Mouse (Mus musculus) CD4-positive naive resting alpha-beta T cell, adult 57 days (primary cell): ENCODE results near the gene Atp6v1g2. TPM values are rescaled to one million over a fixed set of nuclear protein-coding genes. Genes with fewer than 3 reads are reported as not detected.

Source experiments
- total RNA-seq: library from RNA; stranded (reverse); gene quantifications from one replicate; pipeline ENCODE4 v1.2.4, GENCODE M21; 2023

Atp6v1g2 gene
- total RNA-seq, result 1.6 TPM

DNA sequence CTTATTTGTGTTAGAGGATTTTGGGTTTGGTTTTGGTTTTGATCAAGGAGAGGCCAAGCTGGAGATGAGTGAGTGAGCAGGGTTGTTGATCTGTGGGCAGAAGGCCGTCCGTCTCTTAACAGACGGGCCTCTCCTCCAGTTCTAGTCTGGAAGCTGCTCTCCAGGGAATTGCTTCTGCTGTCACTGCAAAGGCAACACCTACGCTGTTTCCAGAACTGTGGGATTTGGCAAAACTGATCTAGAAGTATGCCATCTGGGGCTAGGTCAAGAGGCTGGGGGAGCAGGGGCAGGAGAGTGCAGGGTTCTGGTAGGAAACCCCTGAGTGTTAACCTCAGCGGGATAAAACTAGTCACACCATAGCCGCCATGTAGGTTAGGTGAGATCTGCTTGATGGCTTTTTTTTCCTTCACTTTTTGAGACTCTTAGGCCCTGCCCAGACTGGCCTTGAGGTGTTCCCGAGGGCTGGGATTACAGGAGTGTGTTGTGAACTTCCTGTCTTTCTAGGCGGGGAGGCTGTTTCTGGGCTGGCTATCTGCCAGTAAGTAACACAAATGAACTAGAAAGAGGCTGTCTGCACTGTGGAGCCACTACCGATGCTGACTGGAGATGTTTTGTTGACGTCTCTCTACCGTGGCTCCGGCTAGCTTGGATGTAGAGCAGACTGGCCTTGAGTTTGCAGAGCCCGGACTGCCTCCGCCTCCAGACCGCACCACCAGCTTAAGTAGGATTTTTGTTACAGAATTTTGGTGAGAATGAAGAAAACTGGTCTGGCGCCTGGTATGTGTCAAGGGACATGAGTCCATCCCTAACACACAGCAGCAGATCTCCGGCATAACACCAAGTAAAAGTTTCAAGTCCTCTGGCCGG, at the start of gene Atp6v1g2:
Atp6v1g2 (plus strand) TSS at position 547 of the 867 bp plus-strand sequence.

DNA sequence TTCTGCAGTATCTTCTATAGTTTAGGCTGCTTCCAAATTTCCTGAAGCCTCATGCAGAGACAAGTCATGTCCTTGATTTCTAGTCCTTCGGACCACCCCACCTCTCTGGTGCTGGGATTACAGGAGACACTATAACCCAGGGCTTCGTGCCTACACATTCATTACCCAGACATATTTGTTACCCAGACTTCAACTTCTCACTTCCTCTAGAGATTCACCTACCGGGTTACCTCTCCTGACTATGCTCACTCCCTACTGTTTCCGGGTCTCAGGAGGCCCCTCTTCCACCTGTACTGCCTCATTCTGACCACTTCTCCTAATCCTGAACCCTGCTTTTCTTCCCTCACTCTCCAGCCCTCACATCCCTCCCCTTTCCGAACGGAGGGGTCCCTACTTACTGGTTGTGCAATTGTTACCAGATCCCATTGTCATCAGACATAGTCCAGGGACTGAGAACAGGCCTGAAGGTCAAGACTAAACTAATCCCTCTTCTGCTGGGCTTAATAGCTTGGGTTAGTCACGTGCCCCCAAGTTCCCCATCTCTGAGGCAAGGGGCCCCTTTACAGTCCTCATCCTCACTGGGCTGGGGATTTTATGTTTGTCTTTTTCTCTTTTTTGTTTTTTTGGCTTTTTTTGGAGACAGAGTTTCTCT, 45.4 kb upstream of the Atp6v1g2 start, which contains the start of gene Lst1:
Lst1 (minus strand) TSS at position 481 of the 652 bp plus-strand sequence.

DNA sequence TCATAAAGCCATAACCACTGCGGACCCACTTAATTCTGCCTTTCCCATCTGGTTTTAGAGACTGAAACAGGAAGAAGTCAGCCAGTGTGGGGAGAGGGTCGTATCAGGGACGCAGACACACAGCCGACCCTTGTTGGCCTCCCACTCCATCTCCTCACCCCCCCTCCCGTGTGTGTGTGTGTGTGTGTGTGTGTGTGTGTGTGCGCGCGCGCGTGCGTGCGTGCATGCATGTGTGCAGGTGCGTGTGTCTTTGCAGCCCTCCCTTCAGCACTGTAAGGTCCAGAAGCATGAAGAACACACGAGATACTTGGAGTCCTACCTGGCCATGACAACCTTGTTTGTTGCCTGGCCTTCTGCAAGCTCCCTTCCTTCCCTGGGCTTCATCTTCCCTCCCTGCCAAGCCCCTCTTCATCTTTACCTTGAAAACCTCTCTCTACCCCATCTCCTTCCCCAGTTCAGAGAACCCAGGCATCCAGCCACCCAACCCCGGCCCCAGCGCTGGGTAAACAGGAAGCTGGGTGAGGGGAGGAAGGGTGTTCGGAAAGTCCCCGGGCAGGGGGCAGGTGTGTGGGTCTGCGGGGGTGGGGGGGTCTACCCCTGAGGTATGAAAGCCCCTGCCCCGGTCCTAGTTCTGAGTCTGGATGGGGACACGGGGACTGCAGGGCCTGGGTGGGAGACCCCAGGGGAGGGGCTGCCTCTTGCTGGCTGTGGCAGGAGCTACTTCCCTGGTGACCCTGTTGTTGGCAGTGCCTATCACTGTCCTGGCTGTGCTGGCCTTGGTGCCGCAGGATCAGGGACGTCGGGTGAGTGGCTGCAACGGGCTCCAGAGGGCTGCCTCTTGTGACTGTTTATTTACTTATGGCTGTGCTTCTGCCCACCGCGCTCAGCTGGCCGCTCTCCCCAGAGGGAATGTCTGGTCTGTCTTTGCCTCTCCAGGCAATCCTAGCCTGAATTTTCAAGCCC, 39.3 kb upstream of the Atp6v1g2 start, which contains the start of gene Ltb:
Ltb (plus strand) TSS at position 559 of the 963 bp plus-strand sequence.

DNA sequence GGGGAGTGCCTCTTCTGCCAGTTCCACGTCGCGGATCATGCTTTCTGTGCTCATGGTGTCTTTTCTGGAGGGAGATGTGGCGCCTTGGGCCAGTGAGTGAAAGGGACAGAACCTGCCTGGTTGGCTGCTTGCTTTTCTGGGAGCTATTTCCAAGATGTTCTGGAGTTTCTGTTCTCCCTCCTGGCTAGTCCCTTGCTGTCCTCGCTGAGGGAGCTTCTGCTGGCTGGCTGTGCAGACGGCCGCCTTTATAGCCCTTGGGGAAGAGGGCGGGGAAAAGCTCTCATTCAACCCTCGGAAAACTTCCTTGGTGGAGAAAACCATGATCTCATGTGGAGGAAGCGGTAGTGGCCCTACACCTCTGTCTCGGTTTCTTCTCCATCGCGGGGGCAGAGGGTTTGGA, 31.7 kb upstream of the Atp6v1g2 start, which contains the start of gene Tnf:
Tnf (minus strand) TSS at position 221 of the 400 bp plus-strand sequence.

DNA sequence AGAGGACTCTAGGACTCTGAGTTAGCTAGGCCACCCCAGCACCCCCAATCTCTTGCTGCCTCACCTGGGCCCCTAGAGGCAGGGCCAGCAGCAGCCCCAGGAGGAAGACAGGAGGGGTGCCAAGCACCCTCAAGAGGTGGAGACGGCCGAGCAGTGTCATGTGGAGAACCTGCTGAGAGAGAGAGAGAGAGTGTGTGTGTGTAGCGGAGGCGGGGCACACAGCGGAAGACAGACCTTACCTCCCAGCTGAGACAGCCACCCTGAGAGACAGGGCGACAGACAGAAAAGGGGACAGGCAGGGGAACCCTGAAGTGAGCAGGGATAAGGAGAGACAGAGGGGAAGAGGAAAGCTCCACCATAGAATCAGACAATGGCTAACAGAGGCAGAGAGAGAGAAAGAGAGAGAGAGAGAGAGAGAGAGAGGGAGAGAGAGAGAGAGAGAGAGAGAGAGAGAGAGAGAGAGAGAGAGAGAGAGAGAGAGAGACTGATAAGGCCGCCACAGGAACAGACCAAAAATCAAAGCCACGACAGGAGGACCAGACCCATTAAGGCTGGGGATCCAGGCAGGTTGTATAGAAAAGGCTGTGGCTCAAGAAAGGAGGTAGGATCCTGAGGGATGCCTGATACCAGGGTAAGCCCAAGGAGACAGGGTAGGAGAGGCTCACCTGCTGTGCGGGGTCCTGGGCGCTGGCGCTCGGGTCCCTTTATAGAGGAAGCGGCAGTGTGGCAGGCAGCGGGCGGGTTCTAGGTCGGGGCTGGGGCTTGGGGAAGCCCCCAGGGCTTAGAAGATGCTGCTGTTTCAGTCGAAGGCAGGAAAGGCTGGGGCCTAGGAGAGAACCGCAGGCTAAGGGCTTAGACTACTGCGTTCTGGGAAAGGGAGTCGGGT, 28.7 kb upstream of the Atp6v1g2 start, which contains the start of gene Lta:
Lta (minus strand) TSS at position 858 of the 886 bp plus-strand sequence.

DNA sequence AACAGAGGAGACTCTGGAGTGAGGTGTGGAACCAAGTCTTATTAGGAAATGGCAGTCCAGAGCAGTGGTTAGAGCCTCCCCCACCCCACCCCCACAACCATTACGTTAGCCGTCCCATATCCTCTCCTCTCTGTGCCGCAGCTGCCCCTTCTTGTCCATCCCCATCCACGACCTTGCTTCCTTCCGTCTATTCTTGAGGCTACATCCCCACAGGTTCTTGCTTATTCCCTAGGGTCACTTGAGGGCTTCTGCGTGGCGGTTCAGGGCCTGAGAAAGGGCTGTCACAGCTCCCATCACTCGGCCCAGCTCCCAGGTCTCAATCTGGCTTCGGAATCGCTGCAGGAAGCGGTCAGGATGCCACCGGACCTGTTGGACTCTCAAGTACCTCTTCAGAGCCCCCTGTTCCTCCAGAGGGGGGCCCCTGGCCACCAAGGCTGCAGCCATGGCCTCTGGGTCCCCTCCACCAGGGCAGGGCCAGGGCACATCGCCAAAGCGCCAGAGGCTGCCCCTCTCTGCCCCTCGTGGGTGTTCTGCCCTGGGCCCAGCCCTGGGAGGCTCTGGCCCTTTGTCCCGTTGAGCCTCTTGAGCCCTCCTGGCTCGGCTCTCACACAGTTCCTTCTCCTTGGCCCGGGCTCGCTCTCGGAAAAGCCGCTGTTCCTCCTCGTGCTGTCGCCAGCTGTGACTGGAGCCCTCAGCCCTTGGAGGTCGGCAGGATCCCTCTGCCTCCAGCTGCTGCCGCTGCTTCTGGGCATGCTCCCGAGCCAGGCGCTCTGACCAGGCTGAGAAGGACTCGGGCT, 13.1 kb upstream of the Atp6v1g2 start, which contains the start of gene Gm16181:
Gm16181 (plus strand) TSS at position 679 of the 797 bp plus-strand sequence.

DNA sequence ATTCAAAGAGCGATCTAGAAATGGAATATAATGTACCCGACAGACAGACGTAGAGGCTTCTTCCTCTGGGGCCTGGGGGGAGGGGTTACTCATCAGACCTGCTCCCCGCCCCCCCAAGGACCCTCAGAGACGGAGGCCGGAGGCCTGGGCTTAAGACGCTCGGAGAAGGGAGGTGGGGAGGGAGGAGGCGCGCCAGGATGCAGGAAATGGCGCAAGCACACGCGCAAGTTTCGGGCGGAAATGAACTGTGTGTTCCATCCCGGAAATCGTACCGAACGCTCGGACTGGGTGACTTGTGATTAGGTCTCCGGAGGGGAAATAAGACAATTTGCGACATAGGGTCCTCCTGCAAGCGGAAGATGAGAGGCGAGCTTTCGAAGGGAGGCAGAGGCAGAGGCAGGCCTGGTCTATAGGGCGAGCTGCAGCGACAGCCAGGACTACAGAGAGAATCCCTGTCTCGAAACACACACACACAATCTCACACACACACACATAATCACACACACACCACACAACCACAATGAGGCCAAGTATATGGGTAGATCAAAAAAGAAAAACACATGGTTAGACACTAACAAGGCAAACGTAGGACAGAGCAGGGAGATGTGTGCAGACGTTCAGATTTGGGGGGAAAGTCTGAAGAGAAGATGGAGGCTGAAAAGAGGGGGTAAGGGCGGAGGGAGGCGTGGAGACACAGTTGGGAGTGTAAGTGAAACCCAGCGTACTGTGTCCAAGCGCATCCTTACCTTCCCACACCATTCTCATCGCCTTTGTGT, 2.3 kb downstream of the Atp6v1g2 start, which contains the start of gene Nfkbil1:
Nfkbil1 (minus strand) TSS at position 179 of the 776 bp plus-strand sequence.

DNA sequence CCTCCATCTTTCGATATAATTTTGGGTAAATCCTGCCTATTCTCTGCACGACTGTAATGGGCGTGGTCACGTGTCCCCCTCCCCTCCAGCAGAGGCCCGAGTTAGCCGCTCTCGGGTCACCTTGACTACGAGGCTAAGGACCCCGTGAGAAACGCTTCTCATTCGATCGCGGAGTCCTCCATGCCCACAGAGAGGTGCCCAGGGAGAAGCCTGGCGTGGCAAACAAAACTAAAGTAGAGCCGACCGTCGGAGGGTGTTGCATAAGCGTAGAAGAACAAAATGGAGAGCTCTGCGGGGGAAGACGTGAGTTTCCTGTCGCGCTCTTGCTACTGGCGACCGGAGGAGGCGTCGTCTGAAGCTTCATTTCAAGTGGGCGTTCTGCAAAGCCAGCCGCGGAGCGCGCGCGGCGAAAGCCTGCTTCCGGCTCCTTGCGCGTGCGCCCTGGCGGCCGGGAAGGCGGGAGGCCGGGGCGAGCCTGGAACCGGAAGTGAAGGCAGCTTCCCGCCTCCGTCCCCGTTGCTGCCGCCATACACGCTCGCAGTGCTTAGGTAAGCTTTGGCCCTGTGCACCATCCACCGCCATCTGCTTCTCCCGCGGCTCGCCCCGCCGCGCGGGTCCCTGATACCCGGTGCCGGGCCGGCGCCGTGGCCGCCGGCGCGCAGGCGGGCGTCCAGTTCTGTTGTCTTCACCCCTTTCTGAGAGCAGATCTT, 8.0 kb downstream of the Atp6v1g2 start, which contains the start of gene Ddx39b:
Ddx39b (plus strand) TSS at position 442 of the 710 bp plus-strand sequence.

DNA sequence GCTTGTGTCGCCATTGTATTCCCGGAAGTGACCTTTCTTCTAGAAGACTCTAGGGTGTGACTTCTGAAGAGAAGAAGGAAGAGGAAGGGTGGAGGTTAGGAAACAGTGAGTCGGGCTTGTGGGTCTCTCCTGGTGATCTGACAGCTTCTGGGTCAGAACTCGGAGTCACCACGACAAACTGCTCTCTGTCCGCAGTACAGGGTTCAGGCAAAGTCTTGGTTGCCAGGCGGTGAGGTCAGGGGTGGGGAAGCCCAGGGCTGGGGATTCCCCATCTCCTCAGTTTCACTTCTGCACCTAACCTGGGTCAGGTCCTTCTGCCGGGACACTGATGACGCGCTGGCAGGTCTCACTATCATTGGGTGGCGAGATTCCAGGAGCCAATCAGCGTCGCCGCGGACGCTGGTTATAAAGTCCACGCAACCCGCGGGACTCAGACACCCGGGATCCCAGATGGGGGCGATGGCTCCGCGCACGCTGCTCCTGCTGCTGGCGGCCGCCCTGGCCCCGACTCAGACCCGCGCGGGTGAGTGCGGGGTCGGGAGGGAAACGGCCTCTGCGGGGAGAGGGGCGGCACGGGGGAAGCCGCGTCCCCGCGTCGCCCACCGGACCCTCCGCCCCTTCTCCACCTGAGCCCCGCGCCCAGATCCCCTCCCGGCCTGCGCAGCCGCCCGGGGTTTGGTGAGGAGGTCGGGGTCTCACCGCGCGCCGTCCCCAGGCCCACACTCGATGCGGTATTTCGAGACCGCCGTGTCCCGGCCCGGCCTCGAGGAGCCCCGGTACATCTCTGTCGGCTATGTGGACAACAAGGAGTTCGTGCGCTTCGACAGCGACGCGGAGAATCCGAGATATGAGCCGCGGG, 29.4 kb downstream of the Atp6v1g2 start, which contains the start of gene H2-D1:
H2-D1 (plus strand) TSS at position 67 of the 859 bp plus-strand sequence.

Other genes with a start within 250 kb of the Atp6v1g2 start
- 84.6 TPM for gene Vars, start 232.7 kb upstream of the Atp6v1g2 start, total RNA-seq
- gene Vwa7, start 217.1 kb upstream of the Atp6v1g2 start, total RNA-seq, result 0.21 TPM
- not detected for gene Sapcd1, start 205.6 kb upstream of the Atp6v1g2 start, total RNA-seq
- gene Msh5, start 186.9 kb upstream of the Atp6v1g2 start, total RNA-seq, result 3.9 TPM
- gene Clic1, start 183.7 kb upstream of the Atp6v1g2 start, total RNA-seq, result 157 TPM
- 2.5 TPM for gene Ddah2, start 174.6 kb upstream of the Atp6v1g2 start, total RNA-seq
- not detected for gene Ly6g6c, start 168.3 kb upstream of the Atp6v1g2 start, total RNA-seq
- 0.27 TPM for gene Mpig6b, start 167.5 kb upstream of the Atp6v1g2 start, total RNA-seq
- gene Ly6g6e, start 156.8 kb upstream of the Atp6v1g2 start, total RNA-seq, result not detected
- gene Ly6g6d, start 155.6 kb upstream of the Atp6v1g2 start, total RNA-seq, result not detected
- not detected for gene Ly6g6f, start 148.1 kb upstream of the Atp6v1g2 start, total RNA-seq
- gene Abhd16a, start 144.4 kb upstream of the Atp6v1g2 start, total RNA-seq, result 69.9 TPM
- not detected for gene Ly6g5c, start 125.4 kb upstream of the Atp6v1g2 start, total RNA-seq
- 0.83 TPM for gene Ly6g5b, start 118.2 kb upstream of the Atp6v1g2 start, total RNA-seq
- 27.0 TPM for gene Gpank1, start 112.2 kb upstream of the Atp6v1g2 start, total RNA-seq
- gene Csnk2b, start 111.6 kb upstream of the Atp6v1g2 start, total RNA-seq, result 141 TPM
- gene D17H6S53E, start 107.3 kb upstream of the Atp6v1g2 start, total RNA-seq, result 20.6 TPM
- gene Apom, start 101.6 kb upstream of the Atp6v1g2 start, total RNA-seq, result not detected
- gene Bag6, start 98.5 kb upstream of the Atp6v1g2 start, total RNA-seq, result 438 TPM
- 294 TPM for gene Prrc2a, start 68.8 kb upstream of the Atp6v1g2 start, total RNA-seq
- gene Aif1, start 57.6 kb upstream of the Atp6v1g2 start, total RNA-seq, result 3.0 TPM
- 14.3 TPM for gene Lst1, start 45.2 kb upstream of the Atp6v1g2 start, total RNA-seq
- 538 TPM for gene Ltb, start 39.2 kb upstream of the Atp6v1g2 start, total RNA-seq
- 18.7 TPM for gene Tnf, start 31.7 kb upstream of the Atp6v1g2 start, total RNA-seq
- 15.2 TPM for gene Lta, start 28.3 kb upstream of the Atp6v1g2 start, total RNA-seq
- not detected for gene Gm16181, start 12.8 kb upstream of the Atp6v1g2 start, total RNA-seq
- 10.8 TPM for gene Nfkbil1, start 2.1 kb downstream of the Atp6v1g2 start, total RNA-seq
- gene Ddx39b, start 8.1 kb downstream of the Atp6v1g2 start, total RNA-seq, result 474 TPM
- 2,421 TPM for gene H2-D1, start 29.1 kb downstream of the Atp6v1g2 start, total RNA-seq
- gene H2-Q1, start 86.7 kb downstream of the Atp6v1g2 start, total RNA-seq, result 14.8 TPM
- 16.7 TPM for gene H2-Q2, start 108.6 kb downstream of the Atp6v1g2 start, total RNA-seq
- gene H2-Q4, start 146.0 kb downstream of the Atp6v1g2 start, total RNA-seq, result 511 TPM
- gene H2-Q6, start 191.2 kb downstream of the Atp6v1g2 start, total RNA-seq, result 107 TPM
- gene H2-Q7, start 205.5 kb downstream of the Atp6v1g2 start, total RNA-seq, result 390 TPM
- 74.1 TPM for gene H2-Q10, start 236.4 kb downstream of the Atp6v1g2 start, total RNA-seq